Mouse (Mus musculus) heart, embryonic 14.5 days (tissue): ENCODE data around the gene Chrna1. TPM values are rescaled to one million over a fixed set of nuclear protein-coding genes. Genes with fewer than 3 reads are reported as not detected.

ENCODE experiments used
- ATAC-seq: fragments of 200-750 bp; cut with Nextera tagmentation; 2 replicates; pipeline ENCODE4 v1.8.0; 2017; ENCODE audit warnings: low read depth, moderate TSS enrichment; ENCODE audit not compliant: insufficient number of reproducible peaks, insufficient read depth, low FRiP score
- H3K27ac ChIP-seq, 2 experiments: fragments of 200-500 bp in 1 of 2; fragments of 300-500 bp in 1 of 2; sonication (generic) in 1 of 2; replicated peaks in 1 of 2; 2 replicates each; pipeline ENCODE4 v1.5.1; 2012 to 2014; ENCODE audit warnings: low read depth in 2 of 2, low read length in 2 of 2, control low read depth in 1 of 2, mild to moderate bottlenecking in 1 of 2, mixed read lengths in 1 of 2; ENCODE audit not compliant: control insufficient read depth in 1 of 2, insufficient read depth in 1 of 2
- H3K27me3 ChIP-seq: fragments of 300-500 bp; sonication (generic); 2 replicates; pipeline ENCODE4 v1.6.1; 2014; ENCODE audit warnings: mild to moderate bottlenecking, low read length, control low read depth; ENCODE audit not compliant: control insufficient read depth, insufficient read depth
- H3K36me3 ChIP-seq: fragments of 300-500 bp; sonication (generic); 2 replicates; pipeline ENCODE4 v1.6.1; 2014; ENCODE audit warnings: mild to moderate bottlenecking, control low read depth, low read length, mixed read lengths; ENCODE audit not compliant: control insufficient read depth, insufficient read depth
- H3K4me1 ChIP-seq, 2 experiments: fragments of 200-500 bp in 1 of 2; fragments of 300-500 bp in 1 of 2; sonication (generic) in 1 of 2; 2 replicates each; pipeline ENCODE4 v1.6.1; 2012 to 2014; ENCODE audit warnings: low read length in 2 of 2, control low read depth in 1 of 2, mixed read lengths in 1 of 2; ENCODE audit not compliant: control insufficient read depth in 2 of 2, insufficient read depth in 2 of 2
- H3K4me2 ChIP-seq: fragments of 300-500 bp; sonication (generic); 2 replicates; pipeline ENCODE4 v1.6.1; 2014; ENCODE audit warnings: mild to moderate bottlenecking, low read length
- H3K4me3 ChIP-seq, 2 experiments: fragments of 200-500 bp in 1 of 2; fragments of 300-500 bp in 1 of 2; sonication (generic) in 1 of 2; 2 replicates each; pipeline ENCODE4 v1.5.1; 2012 to 2014; ENCODE audit warnings: low read length in 2 of 2, mild to moderate bottlenecking in 2 of 2, control low read depth in 1 of 2, low read depth in 1 of 2, moderate library complexity in 1 of 2; ENCODE audit not compliant: control insufficient read depth in 1 of 2, insufficient read depth in 1 of 2
- H3K9ac ChIP-seq: fragments of 300-500 bp; sonication (generic); 2 replicates; pipeline ENCODE4 v1.6.1; 2014; ENCODE audit warnings: mild to moderate bottlenecking, low read length
- H3K9me3 ChIP-seq: fragments of 300-500 bp; sonication (generic); 2 replicates; pipeline ENCODE4 v1.6.1; 2016; ENCODE audit warnings: low read length, control low read depth; ENCODE audit not compliant: control insufficient read depth
- WGBS: fragments of 180-500 bp; shearing (Covaris S2); extraction: QIAGEN DNeasy Blood & Tissue Kit; methylation state at CpG from one replicate; pipeline ENCODE4 v1.1.7; 2014; 5-methylcytosine and 5-hydroxymethylcytosine counted together
- polyA plus RNA-seq: library from polyadenylated mRNA; unstranded; fragments of >200 nt; fragmentation: Nextera tagmentation; extraction: Ambion mirVana; gene quantifications from 2 replicates; pipeline ENCODE4 v1.2.1, GENCODE M21; 2014

Gene Chrna1
- polyA plus RNA-seq, 1 experiment from 2014 or later = 0.09 TPM

GRCm38 (mm10) chr2:73540450-73541162, 39.5 kb downstream of the Chrna1 start:
- Histone ChIP-seq H3K4me3 (no peak overlapping the region), H3K27me3 (no peaks in the 10 kb centered on the region), H3K9ac (no peak overlapping the region), H3K4me2 (peak overlapping the region; percentile 35), H3K4me1 (peaks cover 0 to 4% of the 10 kb centered on the region in 2 experiments; a peak in 1 of 4 replicates), H3K27ac (no peak overlapping the region), H3K9me3 (no peaks in the 10 kb centered on the region), H3K36me3 (no peaks in the 10 kb centered on the region)
- ATAC-seq = no peak
- 30% methylated on average over 16 of the region's 16 CpGs for WGBS

- peaks cover 0 to 4% of the 10 kb centered on the region in 2 experiments; a peak in 1 of 4 replicates for H3K4me1 ChIP-seq
- H3K4me2 ChIP-seq = no peak overlapping the region
- no peak overlapping the region for H3K27ac ChIP-seq
- no peak overlapping the region for H3K4me3 ChIP-seq
- 13% methylated on average over 1 of the region's 1 CpGs for WGBS
- no peaks in the 10 kb centered on the region for H3K27me3 ChIP-seq
- H3K36me3 ChIP-seq = no peaks in the 10 kb centered on the region
- H3K9ac ChIP-seq = no peak overlapping the region
- no peak for ATAC-seq
- no peaks in the 10 kb centered on the region for H3K9me3 ChIP-seq
Observed at GRCm38 (mm10) chr2:73539697-73540096, 40.4 kb downstream of the Chrna1 start.

GRCm38 (mm10) chr2:73539141-73539540, 41.0 kb downstream of the Chrna1 start:
- ATAC-seq = no peak
- no peaks in the 10 kb centered on the region for H3K9me3 ChIP-seq
- no peak overlapping the region for H3K4me3 ChIP-seq
- peaks cover 0 to 4% of the 10 kb centered on the region in 2 experiments; a peak in 1 of 4 replicates for H3K4me1 ChIP-seq
- no peak overlapping the region for H3K27ac ChIP-seq
- H3K36me3 ChIP-seq = no peaks in the 10 kb centered on the region
- 83% methylated on average over 3 of the region's 3 CpGs for WGBS
- no peaks in the 10 kb centered on the region for H3K27me3 ChIP-seq
- H3K4me2 ChIP-seq = no peak overlapping the region
- no peak overlapping the region for H3K9ac ChIP-seq

DNA sequence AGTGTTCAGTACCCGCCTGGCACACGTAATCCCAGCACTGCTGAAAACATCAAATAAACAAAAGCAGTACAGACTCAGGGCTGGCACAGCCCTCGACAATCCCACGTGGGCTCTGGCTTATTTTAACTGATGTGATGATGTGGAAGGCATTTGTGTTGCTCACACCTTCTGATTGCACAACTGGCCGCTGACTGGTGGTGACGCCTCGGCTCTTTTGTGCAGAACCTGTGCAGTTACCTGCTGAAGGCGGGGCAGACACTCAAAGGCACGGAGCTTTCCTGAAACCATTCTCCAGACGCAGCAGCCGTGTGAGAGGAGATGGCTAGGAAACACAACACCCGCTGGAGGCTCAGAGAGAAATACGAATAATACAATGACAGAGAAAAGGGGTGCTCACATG, 41.5 kb downstream of the Chrna1 start:
- Histone ChIP-seq H3K4me2 (no peak overlapping the region), H3K4me1 (peaks cover 0 to 4% of the 10 kb centered on the region in 2 experiments; a peak in 1 of 4 replicates), H3K27ac (no peak overlapping the region), H3K4me3 (no peak overlapping the region), H3K9ac (no peak overlapping the region), H3K36me3 (no peaks in the 10 kb centered on the region), H3K9me3 (no peaks in the 10 kb centered on the region), H3K27me3 (no peaks in the 10 kb centered on the region)
- no peak for ATAC-seq
- WGBS = 59% methylated on average over 13 of the region's 13 CpGs

DNA sequence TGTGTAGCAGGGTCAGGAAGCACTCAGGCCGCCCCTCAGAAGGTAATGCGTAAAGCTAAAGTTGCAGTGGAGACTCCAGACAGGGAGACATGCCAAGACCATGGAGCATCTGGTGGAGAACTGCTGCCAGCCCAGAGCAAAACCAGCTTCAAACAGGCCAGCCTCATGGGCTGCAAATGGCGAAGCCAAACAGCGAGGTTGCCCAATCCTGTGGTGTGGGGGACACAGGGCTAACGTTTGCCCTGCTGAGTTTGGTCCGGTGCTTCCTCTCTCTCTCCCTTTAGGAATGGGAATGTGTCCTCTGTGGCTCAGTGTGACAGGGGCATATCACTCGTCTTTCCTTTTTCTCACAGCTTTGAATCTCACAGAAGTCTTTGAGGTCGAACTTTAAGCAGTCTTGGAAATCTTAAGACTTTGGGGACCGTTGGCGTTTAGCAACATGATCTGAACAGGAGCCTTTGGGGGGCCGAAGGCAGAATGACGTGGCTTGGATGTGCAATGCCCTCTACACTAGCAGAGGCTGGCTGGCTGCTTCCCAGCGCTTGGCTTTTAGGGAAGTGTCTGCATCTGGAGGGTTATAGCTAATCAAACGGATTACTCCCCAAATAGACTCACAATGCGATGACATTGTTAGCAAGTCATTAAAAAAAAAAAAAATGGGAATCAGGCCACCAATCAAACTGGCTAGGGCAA, 43.9 kb downstream of the Chrna1 start:
- no peak overlapping the region for H3K9ac ChIP-seq
- ATAC-seq = no peak
- no peaks in the 10 kb centered on the region for H3K9me3 ChIP-seq
- H3K4me3 ChIP-seq = no peak overlapping the region
- H3K27me3 ChIP-seq = no peaks in the 10 kb centered on the region
- H3K4me2 ChIP-seq = no peak overlapping the region
- no peak overlapping the region for H3K27ac ChIP-seq
- WGBS = 74% methylated on average over 15 of the region's 15 CpGs
- peaks cover 0 to 4% of the 10 kb centered on the region in 2 experiments; a peak in 1 of 4 replicates for H3K4me1 ChIP-seq
- H3K36me3 ChIP-seq = no peaks in the 10 kb centered on the region

DNA sequence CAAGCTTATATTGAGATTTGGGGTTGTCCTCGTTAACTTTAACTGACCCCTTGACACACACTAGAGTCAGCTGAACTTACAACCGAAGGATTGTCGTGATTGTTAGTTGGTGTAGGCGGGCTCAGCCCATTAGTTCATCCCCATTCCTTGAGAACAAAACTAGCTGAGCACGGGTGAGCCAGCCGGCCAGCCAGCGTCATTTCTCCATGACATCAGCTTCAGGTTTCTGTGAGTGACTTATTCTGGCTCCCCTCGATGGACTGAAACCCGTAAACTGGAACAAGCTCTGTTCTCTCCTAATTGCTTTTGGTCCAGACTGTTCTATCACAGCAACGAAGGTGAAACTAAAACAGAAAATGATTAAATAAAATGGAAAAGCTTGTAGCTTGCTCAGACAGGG, 45.4 kb downstream of the Chrna1 start:
- no peak overlapping the region for H3K4me3 ChIP-seq
- 0 out of 4 replicates have a peak, but pooled peaks cover 0 to 3% of the 10 kb centered on the region in 2 experiments for H3K4me1 ChIP-seq
- no peaks in the 10 kb centered on the region for H3K9me3 ChIP-seq
- no peaks in the 10 kb centered on the region for H3K36me3 ChIP-seq
- H3K9ac ChIP-seq = no peak overlapping the region
- ATAC-seq = no peak
- no peak overlapping the region for H3K27ac ChIP-seq
- WGBS = 73% methylated on average over 10 of the region's 10 CpGs
- H3K4me2 ChIP-seq = no peak overlapping the region
- no peaks in the 10 kb centered on the region for H3K27me3 ChIP-seq

GRCm38 (mm10) chr2:73530487-73530886, 49.7 kb downstream of the Chrna1 start:
- H3K27ac ChIP-seq = no peak overlapping the region
- H3K27me3 ChIP-seq = no peaks in the 10 kb centered on the region
- H3K4me2 ChIP-seq = no peak overlapping the region; the same call in 1 of the 2 replicates
- peaks cover 3 to 5% of the 10 kb centered on the region in 2 experiments; a peak in 1 of 4 replicates for H3K4me1 ChIP-seq
- no peak for ATAC-seq
- WGBS = 68% methylated on average over 5 of the region's 5 CpGs
- H3K4me3 ChIP-seq = no peak overlapping the region
- no peak overlapping the region for H3K9ac ChIP-seq
- H3K36me3 ChIP-seq = no peaks in the 10 kb centered on the region
- no peaks in the 10 kb centered on the region for H3K9me3 ChIP-seq
